Mouse (Mus musculus) small intestine, adult 2 months (tissue): Measurements from ENCODE around the gene Kdelr3.

Experiments
- CTCF ChIP-seq: fragments of 200-500 bp; IDR thresholded peaks from 2 replicates; pipeline ENCODE4 v1.5.1; 2012; ENCODE audit warnings: low read depth, mild to moderate bottlenecking, control low read depth, inconsistent platforms, low read length, moderate library complexity, mixed read lengths; ENCODE audit not compliant: insufficient replicate concordance, insufficient read length; ENCODE audit errors: extremely low read depth
- POLR2A ChIP-seq: fragments of 200-500 bp; IDR thresholded peaks from 2 replicates; pipeline ENCODE4 v1.6.1; 2012; ENCODE audit warnings: low read depth, mild to moderate bottlenecking, control low read depth, inconsistent platforms, low read length, moderate library complexity

GRCm38 (mm10) chr15:79576947-79577346 is 60.7 kb downstream of the Kdelr3 start:
- TF ChIP-seq POLR2A, result no peak
- no peak for TF ChIP-seq CTCF
